Mouse (Mus musculus): ENCODE data around the gene Sestd1. TPM values are rescaled to one million over a fixed set of nuclear protein-coding genes. Genes with fewer than 3 reads are reported as not detected.

The Sestd1 gene
- total and polyA plus RNA-seq, 3 experiments: not detected

DNA sequence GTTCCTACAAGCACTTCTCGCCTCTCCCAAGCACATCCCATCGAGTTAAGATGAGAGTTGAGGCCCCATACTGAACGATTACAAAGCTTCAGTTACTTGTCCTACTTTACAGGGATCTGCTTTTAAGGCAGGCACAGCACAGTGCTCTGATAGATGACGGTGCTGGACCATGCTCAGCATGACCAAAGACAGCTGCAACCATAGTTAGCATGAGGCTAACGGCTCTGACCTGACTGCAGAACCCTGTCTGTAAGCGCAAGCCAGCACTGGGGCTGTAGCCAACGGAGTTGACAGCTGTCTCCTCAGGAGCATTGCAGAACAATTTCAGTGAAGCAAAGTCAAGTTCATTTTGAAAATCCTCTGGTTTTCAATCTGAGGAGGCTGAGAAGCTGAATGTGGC lies 36.6 kb upstream of the Sestd1 start:
- Histone ChIP-seq H3K4me3 (ENCODE audit: control insufficient read depth in 1 of 2, insufficient read depth in 1 of 2, low read depth in 2 of 2, low read length in 2 of 2) (no peak overlapping the region), H3K9ac (ENCODE audit: control insufficient read depth, low read depth, low read length, poor library complexity, severe bottlenecking) (no peak overlapping the region), H3K9me3 (replicated peaks; ENCODE audit: insufficient read depth, low read length) (no peaks in the 10 kb centered on the region), H3K27ac (ENCODE audit: control insufficient read depth, low read depth, low read length) (no peak overlapping the region), H3K79me2 (ENCODE audit: control insufficient read depth, insufficient read depth, low read length, poor library complexity) (no peaks in the 10 kb centered on the region), H3K36me3 (ENCODE audit: control insufficient read depth in 1 of 2, insufficient read depth in 2 of 2, low read length in 2 of 2) (no peaks in the 10 kb centered on the region), H3K27me3 (ENCODE audit: control insufficient read depth in 1 of 2, insufficient read depth in 2 of 2, low read length in 2 of 2) (no peaks in the 10 kb centered on the region), H3K4me1 (ENCODE audit: control insufficient read depth in 1 of 2, insufficient read depth in 2 of 2, low read length in 2 of 2) (no peaks in the 10 kb centered on the region)
- no peak for DNase-seq (ENCODE audit: low read depth, low spot score)
- no peak for TF ChIP-seq SMC3 (IDR thresholded peaks at IDR 0.05; ENCODE audit: low read depth, low read length)
- no peak for TF ChIP-seq KAT2A (conservative IDR thresholded peaks at IDR 0.05; ENCODE audit: low read depth, low read length)
- no peak for TF ChIP-seq CHD1 (IDR thresholded peaks at IDR 0.05; ENCODE audit: low read depth, low read length)
- no peak for TF ChIP-seq JUND (IDR thresholded peaks at IDR 0.05; ENCODE audit: low read depth, low read length)
- TF ChIP-seq HCFC1 (IDR thresholded peaks at IDR 0.05; ENCODE audit: low read depth, low read length): no peak
- TF ChIP-seq NELFE (IDR thresholded peaks at IDR 0.05; ENCODE audit: low read depth, low read length): no peak
- TF ChIP-seq MAFK (IDR thresholded peaks at IDR 0.05; ENCODE audit: borderline replicate concordance, low read depth, low read length): no peak
- TF ChIP-seq ZNF384 (IDR thresholded peaks at IDR 0.05; ENCODE audit: low read depth, low read length): no peak
- TF ChIP-seq EP300 (IDR thresholded peaks at IDR 0.05; ENCODE audit: low read depth in 1 of 2, low read length in 2 of 2): no peak
- no peak for TF ChIP-seq MYC (IDR thresholded peaks at IDR 0.05; ENCODE audit: low read depth, low read length)
- no peak for TF ChIP-seq POLR2AphosphoS2 (IDR thresholded peaks at IDR 0.05; ENCODE audit: low read length)
- no peak for TF ChIP-seq RAD21 (IDR thresholded peaks at IDR 0.05; ENCODE audit: low read depth, low read length)
- no peak for TF ChIP-seq NRF1 (IDR thresholded peaks at IDR 0.05; ENCODE audit: insufficient read depth, low read depth, low read length, poor library complexity, severe bottlenecking)
- TF ChIP-seq USF2 (IDR thresholded peaks at IDR 0.05; ENCODE audit: borderline replicate concordance in 1 of 2, insufficient read depth in 1 of 2, low read depth in 1 of 2, low read length in 2 of 2): no peak
- no peak for TF ChIP-seq MAX (IDR thresholded peaks at IDR 0.05; ENCODE audit: low read length)
- TF ChIP-seq ELF1 (IDR thresholded peaks at IDR 0.05; ENCODE audit: low read depth, low read length): no peak
- TF ChIP-seq SIN3A (IDR thresholded peaks at IDR 0.05; ENCODE audit: low read length): no peak
- no peak for TF ChIP-seq ZC3H11A (IDR thresholded peaks at IDR 0.05; ENCODE audit: low read depth, low read length)

DNA sequence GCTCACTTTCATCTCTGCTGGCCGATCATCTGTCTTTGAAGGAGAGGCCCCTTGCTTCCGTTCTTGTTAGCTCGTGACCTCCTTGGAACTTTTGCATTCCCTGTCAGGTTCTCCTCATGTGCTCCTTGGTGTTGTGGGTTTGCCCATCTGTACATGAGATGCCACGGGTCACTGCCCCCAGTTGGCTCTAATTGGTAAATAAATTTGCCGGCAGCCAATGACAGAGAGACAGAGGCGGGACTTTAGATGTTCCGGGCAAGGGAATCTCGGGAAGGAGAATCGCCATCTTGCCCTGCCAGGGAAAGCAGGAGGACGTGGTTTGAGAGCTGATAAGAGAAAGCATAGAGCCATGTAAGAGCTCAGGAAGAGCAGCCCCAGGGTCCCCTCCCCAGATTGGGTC lies 33.5 kb upstream of the Sestd1 start:
- H3K27me3 ChIP-seq (ENCODE audit: control insufficient read depth in 1 of 2, insufficient read depth in 2 of 2, low read length in 2 of 2): no peaks in the 10 kb centered on the region
- no peaks in the 10 kb centered on the region for H3K79me2 ChIP-seq (ENCODE audit: control insufficient read depth, insufficient read depth, low read length, poor library complexity)
- no peak for TF ChIP-seq ZKSCAN1 (IDR thresholded peaks at IDR 0.05; ENCODE audit: low read depth, low read length)
- no peak for TF ChIP-seq UBTF (IDR thresholded peaks at IDR 0.05; ENCODE audit: borderline replicate concordance, insufficient read depth, low read depth, low read length)
- no peak for TF ChIP-seq MEF2A (IDR thresholded peaks at IDR 0.05; ENCODE audit: extremely low read depth, insufficient replicate concordance, low read depth, low read length, poor library complexity, severe bottlenecking)
- TF ChIP-seq SIN3A (IDR thresholded peaks at IDR 0.05; ENCODE audit: low read length): no peak
- TF ChIP-seq POLR2AphosphoS5 (IDR thresholded peaks at IDR 0.05; ENCODE audit: borderline replicate concordance, low read depth, low read length): no peak
- no peaks in the 10 kb centered on the region for H3K4me1 ChIP-seq (ENCODE audit: control insufficient read depth in 1 of 2, insufficient read depth in 2 of 2, low read length in 2 of 2)
- H3K27ac ChIP-seq (ENCODE audit: control insufficient read depth, low read depth, low read length): no peak overlapping the region
- no peaks in the 10 kb centered on the region for H3K9me3 ChIP-seq (replicated peaks; ENCODE audit: insufficient read depth, low read length)
- no peak overlapping the region for H3K4me3 ChIP-seq (ENCODE audit: control insufficient read depth in 1 of 2, insufficient read depth in 1 of 2, low read depth in 2 of 2, low read length in 2 of 2)
- no peak overlapping the region for H3K9ac ChIP-seq (ENCODE audit: control insufficient read depth, low read depth, low read length, poor library complexity, severe bottlenecking)
- DNase-seq (ENCODE audit: low read depth, low spot score): no peak
- no peaks in the 10 kb centered on the region for H3K36me3 ChIP-seq (ENCODE audit: control insufficient read depth in 1 of 2, insufficient read depth in 2 of 2, low read length in 2 of 2)
